Mouse (Mus musculus) urinary bladder, adult 18-20 months (tissue): ENCODE data around the gene Nckap5l.
A peak's percentile ranks its signal among the peaks of the same experiment; 100 is the strongest.

Experiments used
- DNase-seq, 2 experiments: peaks; one replicate each; pipeline ENCODE4 v3.0.0; 2022; ENCODE audit warnings: low spot score in 2 of 2, mixed read lengths in 2 of 2

The Nckap5l gene

DNA sequence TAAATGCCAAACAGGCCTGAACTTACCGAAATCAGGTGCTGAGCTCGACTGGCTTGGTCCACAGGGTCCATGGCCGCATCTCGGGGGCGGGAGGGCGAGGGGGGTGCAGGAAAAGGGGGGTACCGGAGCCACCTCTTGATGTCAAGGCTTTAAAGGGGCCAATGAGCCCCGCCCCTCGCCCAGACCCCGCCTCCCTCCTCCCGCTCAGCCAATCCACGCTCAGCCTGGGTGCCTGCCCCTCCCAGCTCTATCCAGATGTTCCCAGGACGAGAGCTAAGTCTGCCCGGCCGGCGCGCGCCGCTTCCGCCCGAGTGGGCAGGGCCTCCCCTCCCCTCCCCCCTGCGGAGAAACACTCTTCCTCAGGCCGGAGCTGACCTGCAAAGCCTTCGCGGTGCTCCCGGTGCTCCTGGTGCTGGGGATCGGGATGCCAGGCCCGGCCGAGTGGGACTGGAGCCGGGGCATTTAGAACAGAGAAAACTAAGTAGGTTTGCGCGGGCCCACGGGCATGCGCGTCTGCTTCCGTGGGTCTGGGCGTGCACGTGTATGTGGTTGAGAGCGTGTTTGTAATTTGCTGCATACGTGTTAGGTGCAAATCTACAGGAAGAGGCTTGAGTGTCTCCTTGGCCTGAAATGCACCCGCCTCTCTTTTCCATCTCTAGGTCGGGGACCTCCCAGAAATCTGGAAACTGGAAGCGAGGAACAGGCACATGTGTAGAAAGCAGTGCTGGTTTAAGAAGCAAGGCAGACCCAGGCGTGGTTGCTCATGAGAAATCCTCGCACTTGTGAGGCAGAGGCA, at the start of gene Nckap5l:
TSS of gene Nckap5l (minus strand) at position 143 of the 796 bp plus-strand sequence.
- peak; percentile 76 to 90 for DNase-seq

GRCm38 (mm10) chr15:99505324-99506095, 48.0 kb upstream of the Nckap5l start:
- DNase-seq, result no peak

DNA sequence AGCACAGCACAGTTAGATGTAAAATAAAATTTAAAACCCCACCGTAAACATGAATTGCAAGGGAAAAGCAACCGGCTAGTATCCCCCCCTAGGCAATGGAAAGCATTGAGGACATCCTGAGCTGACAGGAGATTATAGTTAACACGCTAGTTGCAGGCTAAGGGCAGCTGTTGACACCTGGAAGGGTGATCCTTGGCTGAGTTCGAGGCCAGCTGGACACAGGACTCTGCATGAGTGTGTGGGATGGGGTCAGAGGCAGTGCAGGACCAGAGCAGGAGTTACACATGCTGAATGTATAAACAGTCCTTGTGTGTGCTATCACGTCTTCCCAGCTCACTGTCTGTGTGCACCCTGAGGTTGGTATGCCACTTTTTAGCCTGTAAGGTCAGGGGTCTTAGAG, 45.7 kb upstream of the Nckap5l start:
- DNase-seq, result no peak

- DNase-seq, result no peak
Observed at GRCm38 (mm10) chr15:99502311-99502831, 44.8 kb upstream of the Nckap5l start.

- no peak for DNase-seq
Observed at GRCm38 (mm10) chr15:99501292-99502260, 44.0 kb upstream of the Nckap5l start.

GRCm38 (mm10) chr15:99500320-99500719, 42.8 kb upstream of the Nckap5l start:
- DNase-seq, result no peak

- no peak for DNase-seq
Observed at GRCm38 (mm10) chr15:99499726-99500125, 42.2 kb upstream of the Nckap5l start.

GRCm38 (mm10) chr15:99498781-99499180, 41.2 kb upstream of the Nckap5l start:
- DNase-seq, result peak; percentile 35 to 45

GRCm38 (mm10) chr15:99498356-99498755, 40.8 kb upstream of the Nckap5l start:
- no peak for DNase-seq

DNA sequence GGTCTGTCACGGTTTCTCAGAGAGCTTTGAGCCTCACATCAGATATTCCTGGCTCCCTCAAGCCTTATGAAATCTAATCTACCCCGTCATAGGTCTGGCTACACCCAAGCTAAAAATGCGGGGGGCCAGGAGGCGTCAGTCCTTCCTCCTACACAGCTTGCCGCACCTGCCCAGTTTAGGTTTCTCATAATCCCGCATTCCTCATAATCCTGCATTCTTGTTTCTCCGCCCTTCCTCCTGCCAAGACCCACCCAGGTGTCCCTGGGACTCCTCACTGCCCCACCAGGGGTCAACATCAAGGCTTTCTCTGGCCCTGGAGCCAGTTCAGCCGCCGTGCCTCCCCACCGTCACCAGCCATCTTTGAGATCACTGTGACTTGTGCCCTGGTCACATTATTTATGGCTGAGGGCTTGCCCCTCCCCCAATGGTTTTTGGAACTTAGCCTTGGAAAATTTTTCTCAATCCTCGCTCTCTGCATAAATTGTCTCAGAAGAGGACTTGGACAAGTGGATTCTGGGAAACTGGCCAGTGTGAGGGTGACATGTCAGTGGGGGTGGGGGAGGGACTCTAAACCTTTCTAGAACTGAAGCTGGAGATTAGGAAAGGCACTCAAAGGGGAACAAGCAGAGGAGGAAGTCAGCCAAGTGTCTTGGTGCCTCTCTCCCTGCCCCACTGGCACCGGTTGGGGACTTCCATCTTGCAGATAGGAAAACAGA, 40.1 kb upstream of the Nckap5l start:
- no peak for DNase-seq

- DNase-seq, result no peak
Observed at GRCm38 (mm10) chr15:99497061-99497460, 39.5 kb upstream of the Nckap5l start.

DNA sequence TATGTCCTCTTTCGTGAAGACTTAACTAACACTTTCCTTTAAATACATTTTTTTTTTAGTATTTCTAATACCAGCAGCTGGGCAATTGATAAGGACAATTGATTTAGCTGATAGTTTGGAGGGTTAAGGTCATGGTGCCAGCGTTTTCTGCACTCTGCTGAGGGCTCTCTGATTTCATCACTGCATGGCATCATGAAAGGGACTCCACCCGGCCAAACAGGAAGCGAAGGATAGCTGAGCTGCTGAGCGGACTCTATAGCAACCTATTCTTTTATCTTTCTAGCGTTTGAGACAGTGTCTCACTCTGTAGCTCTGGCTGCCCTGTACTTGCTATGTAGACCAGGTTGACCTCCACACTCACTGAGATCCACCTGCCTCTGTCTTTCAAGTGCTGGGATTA, 27.2 kb upstream of the Nckap5l start:
- DNase-seq, result no peak

DNA sequence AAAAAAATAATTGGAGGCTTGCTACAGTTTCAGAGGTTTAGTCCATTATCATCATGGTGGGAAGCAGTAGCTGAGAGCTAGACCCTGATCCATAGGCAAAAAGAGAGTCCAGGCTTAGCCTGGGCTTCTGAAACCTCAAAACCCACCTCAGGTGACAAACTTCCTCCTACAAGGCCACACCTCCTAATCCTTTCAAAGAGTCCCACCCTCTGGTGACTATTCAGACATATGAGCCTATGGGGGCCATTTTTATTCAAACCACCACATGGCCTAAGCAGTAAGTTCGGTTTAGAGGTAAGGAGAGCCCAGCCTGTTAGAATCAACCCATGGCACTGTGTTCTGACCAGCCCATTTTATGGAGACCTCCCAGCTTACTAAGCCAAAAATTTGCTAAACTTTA, 18.3 kb upstream of the Nckap5l start:
- no peak for DNase-seq

DNA sequence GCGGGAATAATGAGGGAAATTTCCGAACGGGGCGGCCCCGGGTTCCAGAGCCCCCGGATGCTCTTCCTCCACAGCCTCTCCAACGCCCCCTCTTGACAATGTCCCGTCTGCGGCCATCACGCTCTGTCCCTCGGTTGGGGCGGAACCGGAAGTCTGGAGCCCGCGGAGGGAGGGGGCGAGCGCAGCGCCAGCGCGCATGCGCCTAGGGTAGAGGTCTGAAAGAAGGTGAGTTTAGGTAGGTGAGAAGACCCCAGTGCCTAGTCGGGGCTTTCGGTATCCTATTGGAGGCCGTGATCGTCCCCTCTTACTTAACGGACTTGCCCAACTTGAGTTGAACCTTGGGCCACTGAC, 17.0 kb upstream of the Nckap5l start, which contains the start of gene Bcdin3d:
TSS of gene Bcdin3d (minus strand) at position 155 of the 351 bp plus-strand sequence.
- peak; percentile 79 to 81 for DNase-seq

- DNase-seq, result peak in 1 of 2 experiments; percentile 39
Observed at GRCm38 (mm10) chr15:99473801-99474575, 16.4 kb upstream of the Nckap5l start.

- no peak for DNase-seq
Observed at GRCm38 (mm10) chr15:99472972-99473371, 15.4 kb upstream of the Nckap5l start.

DNA sequence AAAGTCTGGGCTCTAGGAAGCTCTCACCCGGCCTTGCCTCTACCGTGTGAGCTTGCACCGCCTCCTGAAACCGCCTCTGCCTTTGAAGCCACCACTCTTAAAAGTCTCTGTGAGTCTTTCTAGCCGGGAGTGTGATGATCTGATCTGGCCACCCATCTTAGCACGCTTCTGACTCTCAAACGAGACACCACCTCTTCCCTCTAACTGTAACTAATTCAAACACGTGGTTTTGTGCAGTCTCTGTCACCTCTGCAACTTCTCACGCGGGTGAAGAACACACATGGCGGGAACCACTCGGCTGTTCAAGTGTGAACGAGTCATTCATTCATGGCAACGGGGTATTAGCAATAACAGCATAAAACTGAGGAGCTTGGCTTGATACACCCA, 14.1 kb upstream of the Nckap5l start:
- no peak for DNase-seq

DNA sequence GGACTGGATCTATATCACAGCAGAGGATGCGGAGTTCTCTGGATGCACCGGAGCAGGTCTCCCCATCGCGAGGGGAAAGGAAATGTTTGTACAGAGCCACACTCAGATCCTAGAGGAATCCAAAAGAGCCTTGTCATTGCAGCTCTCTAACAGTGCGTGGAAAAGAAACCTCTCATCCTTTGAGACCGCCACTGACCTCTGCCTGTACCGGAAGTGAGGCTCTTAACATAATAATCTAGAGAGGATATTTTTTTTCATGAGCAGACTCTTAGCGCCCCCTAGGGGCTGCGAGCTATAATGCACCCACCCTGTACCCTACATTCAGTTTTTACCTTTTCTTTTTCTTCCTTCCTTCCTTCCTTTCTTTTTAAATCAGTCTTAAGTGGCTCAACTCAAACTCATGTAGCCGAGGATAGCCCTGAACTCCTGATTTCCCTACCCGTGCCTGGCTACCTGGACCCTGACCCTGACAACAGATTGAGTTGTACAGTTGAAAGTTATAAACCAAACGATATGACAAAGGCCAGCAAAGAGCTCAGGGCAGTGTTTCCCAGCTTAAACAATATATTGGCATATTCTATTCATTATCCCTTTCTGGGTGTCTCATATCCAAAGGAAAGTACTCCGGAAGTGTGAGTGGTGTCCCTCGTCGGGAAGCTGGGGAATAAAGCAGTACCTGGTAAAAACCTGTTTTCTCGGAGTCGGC, 13.6 kb upstream of the Nckap5l start:
- DNase-seq, result no peak

- DNase-seq, result no peak
Observed at GRCm38 (mm10) chr15:99470224-99470761, 12.7 kb upstream of the Nckap5l start.
